Mouse (Mus musculus): ENCODE results near the gene Gpn3.

Gpn3 gene

GRCm38 (mm10) chr5:122422071-122422964 is 50.6 kb downstream of the Gpn3 start:
- DNase-seq (ENCODE audit: low spot score) = peak; percentile 91

DNA sequence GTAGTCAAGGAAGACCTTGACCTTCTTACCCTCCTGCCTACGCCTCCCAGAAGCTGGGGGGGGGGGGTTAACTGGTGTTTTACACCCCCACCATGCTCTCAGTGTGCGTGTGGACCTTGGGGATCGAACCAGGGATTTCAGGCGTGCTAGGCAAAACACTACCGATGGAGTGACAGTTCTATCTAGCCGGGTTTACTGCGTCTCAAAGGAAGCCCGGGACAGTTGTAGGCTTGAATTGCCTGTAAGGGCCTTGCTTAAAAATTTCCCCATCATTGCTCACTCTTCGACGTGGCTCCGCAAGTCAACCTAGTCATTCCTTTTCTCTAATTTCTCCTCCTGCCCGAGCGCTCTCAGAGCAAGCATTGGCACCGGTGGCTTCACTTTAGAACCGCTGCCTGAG is 51.4 kb downstream of the Gpn3 start:
- DNase-seq (ENCODE audit: low spot score) = peak; percentile 13

DNA sequence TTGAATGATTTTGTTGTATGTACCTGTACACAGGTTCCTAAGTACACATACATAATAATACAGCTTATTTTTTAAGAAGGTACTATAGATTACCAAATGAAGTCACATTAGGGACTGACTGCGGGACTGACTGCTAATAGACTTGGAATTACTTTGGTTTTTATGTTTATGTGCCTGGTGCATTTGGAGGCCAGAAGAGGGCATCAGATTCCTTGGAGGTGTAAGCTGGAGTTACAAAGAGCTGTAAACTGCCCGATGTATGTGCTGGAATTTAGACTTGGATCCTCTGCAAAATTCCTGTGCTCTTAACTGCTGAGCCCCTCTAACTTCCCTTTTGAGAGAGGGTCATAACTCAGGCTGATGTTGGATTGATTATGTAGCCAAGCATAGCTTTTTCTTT is 53.9 kb downstream of the Gpn3 start:
- DNase-seq (ENCODE audit: low spot score) = no peak

GRCm38 (mm10) chr5:122430036-122430775 is 58.5 kb downstream of the Gpn3 start:
- no peak for DNase-seq (ENCODE audit: low spot score)

DNA sequence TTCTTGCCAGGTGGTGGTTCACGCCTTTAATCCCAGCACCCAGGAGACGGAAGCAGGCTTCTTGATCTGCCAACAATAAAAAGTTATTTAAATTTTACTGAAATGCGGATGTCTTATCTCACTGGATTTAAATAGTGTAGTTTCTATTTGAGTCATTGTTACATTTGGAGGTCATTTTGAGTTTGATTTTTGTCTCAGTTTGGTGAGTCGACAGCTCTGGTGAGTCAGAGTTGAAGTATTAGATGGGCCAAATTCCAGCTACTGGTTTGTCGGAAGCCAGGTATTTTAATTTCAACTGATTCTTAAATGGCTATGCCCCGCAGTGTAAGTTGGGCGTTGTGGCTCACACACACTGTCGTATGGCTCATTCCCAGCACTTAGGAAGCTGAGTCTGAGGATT is 59.5 kb downstream of the Gpn3 start:
- DNase-seq (ENCODE audit: low spot score) = no peak
